Mouse (Mus musculus): ENCODE measurements around the gene Lbhd2. TPM values are rescaled to one million over a fixed set of nuclear protein-coding genes. Genes with fewer than 3 reads are reported as not detected.

Lbhd2 gene
- polyA plus RNA-seq, 1 experiment from 2014 or later = 4.4 TPM

GRCm38 (mm10) chr12:111376826-111377331, 29.7 kb upstream of the Lbhd2 start:
- Histone ChIP-seq H3K4me1 (replicated peaks) (peaks cover 21% of the 10 kb centered on the region), H3K27me3 (no peaks in the 10 kb centered on the region), H3K9ac (replicated peaks) (peak overlapping the region; percentile 91), H3K27ac (peak overlapping the region; percentile 87), H3K9me3 (no peaks in the 10 kb centered on the region), H3K36me3 (no peaks in the 10 kb centered on the region), H3K4me2 (peak overlapping the region; percentile 96), H3K4me3 (replicated peaks) (peak overlapping the region; percentile 96)
- under 1% methylated on average over 49 of the region's 49 CpGs for WGBS
- peak; percentile 50 for ATAC-seq (ENCODE audit: insufficient number of reproducible peaks, insufficient read depth, low FRiP score, low TSS enrichment, low read depth)

GRCm38 (mm10) chr12:111377376-111377973, 29.1 kb upstream of the Lbhd2 start, which contains the start of gene Cdc42bpb:
Gene Cdc42bpb (minus strand): TSS chr12:111377718.
- WGBS = 1% methylated on average over 82 of the region's 94 CpGs
- Histone ChIP-seq H3K4me1 (replicated peaks) (peaks cover 21% of the 10 kb centered on the region), H3K27me3 (no peaks in the 10 kb centered on the region), H3K4me2 (peak within 1 kb of the TSS; percentile 96), H3K4me3 (replicated peaks) (peak within 1 kb of the TSS; percentile 96), H3K9ac (replicated peaks) (peak within 1 kb of the TSS; percentile 91), H3K27ac (peak within 1 kb of the TSS; percentile 87), H3K9me3 (no peaks in the 10 kb centered on the region), H3K36me3 (no peaks in the 10 kb centered on the region)
- ATAC-seq (ENCODE audit: insufficient number of reproducible peaks, insufficient read depth, low FRiP score, low TSS enrichment, low read depth) = peak; percentile 91

DNA sequence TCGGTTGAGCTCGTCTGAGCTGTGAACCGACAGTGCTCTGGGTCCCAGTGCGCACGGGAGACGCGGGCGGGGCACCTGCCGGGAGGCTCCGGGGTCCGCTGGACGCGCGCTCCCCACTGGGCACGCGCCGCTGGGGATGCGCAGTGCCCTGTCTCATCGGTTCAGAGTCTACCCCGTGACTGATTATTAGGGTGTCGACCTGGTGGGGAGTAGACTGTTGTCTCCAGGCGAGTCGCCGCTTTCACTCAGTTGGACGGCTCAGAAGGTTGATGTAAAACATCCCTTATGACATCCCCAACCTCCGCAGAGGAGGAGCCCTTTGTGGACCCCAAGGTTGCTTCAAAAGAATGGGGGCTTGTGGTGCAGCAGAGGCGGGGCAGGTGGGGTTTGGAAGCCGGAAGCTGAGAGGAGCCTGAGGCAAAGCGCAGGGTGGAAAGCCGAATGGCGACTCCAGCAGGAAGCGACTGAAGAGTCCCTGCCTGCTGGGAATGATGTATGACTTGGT, 28.6 kb upstream of the Lbhd2 start:
- H3K9ac ChIP-seq (replicated peaks) = peak overlapping the region; percentile 91
- H3K4me3 ChIP-seq (replicated peaks) = peak overlapping the region; percentile 96
- peaks cover 21% of the 10 kb centered on the region for H3K4me1 ChIP-seq (replicated peaks)
- no peaks in the 10 kb centered on the region for H3K27me3 ChIP-seq
- H3K36me3 ChIP-seq = no peaks in the 10 kb centered on the region
- under 1% methylated on average over 32 of the region's 32 CpGs for WGBS
- ATAC-seq (ENCODE audit: insufficient number of reproducible peaks, insufficient read depth, low FRiP score, low TSS enrichment, low read depth) = peak; percentile 57; the same call in 1 of the 2 replicates
- no peaks in the 10 kb centered on the region for H3K9me3 ChIP-seq
- H3K4me2 ChIP-seq = peak overlapping the region; percentile 96
- H3K27ac ChIP-seq = peak overlapping the region; percentile 87

DNA sequence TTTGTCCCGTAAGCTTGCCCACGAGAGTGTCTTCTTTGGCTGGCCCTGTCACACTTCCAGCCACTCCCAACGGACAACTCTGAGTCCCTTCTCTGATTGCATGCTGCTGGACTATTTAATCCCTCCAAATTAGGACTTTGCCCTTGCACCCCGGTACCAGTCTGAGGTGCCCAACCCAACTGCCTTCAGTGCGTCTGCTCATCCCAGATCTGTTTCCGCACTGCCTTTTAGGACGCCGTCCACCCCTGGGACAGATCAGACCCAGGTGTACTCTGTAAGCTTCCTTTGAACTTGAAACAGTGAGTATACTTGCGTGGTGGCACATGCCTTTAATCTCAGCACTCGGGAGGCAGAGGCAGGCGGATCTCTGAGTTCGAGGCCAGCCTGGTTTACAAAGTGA, 27.8 kb upstream of the Lbhd2 start:
- H3K4me1 ChIP-seq (replicated peaks) = peaks cover 21% of the 10 kb centered on the region
- no peaks in the 10 kb centered on the region for H3K9me3 ChIP-seq
- WGBS = 78% methylated on average over 12 of the region's 12 CpGs
- ATAC-seq (ENCODE audit: insufficient number of reproducible peaks, insufficient read depth, low FRiP score, low TSS enrichment, low read depth) = no peak
- H3K4me2 ChIP-seq = peak overlapping the region; percentile 96
- no peak overlapping the region for H3K9ac ChIP-seq (replicated peaks)
- no peaks in the 10 kb centered on the region for H3K27me3 ChIP-seq
- H3K36me3 ChIP-seq = no peaks in the 10 kb centered on the region
- no peak overlapping the region for H3K27ac ChIP-seq
- peak overlapping the region; percentile 96; the same call in 1 of the 2 replicates for H3K4me3 ChIP-seq (replicated peaks)

DNA sequence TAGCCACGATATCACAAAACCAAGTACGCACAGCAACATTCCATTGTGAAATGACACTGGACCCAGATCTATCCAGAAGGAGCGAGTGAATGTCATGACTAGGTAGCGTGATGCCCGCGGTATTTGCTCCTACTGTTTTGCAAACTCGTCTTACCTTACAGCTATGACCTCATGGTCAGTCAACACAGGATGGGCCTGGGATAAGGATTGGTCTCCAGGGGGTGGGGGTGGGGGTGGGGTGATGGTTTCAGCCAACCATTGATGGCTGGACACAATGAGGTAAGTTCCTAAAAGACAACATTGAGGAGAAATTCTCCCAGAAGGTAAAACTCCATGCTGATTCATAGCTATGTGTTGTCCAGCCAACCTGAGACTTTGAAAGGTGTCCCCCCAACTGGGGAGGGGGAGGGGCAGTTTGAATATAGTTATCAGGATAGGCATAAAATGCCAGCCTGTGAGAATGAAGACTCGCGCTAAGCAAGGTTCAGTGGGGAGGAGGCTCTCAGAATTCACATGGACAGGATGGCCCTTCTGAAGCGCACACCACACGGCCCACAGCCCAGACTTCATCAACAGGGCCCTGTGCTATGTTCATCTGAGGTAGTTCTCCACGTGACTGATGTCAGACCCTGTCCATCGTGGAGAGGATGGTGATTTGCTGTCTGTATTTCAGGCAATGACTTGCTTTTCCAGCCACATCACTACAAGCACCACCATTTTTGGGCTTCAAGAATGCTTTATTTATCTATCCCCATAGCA, 20.5 kb upstream of the Lbhd2 start:
- ATAC-seq (ENCODE audit: insufficient number of reproducible peaks, insufficient read depth, low FRiP score, low TSS enrichment, low read depth) = no peak
- 89% methylated on average over 13 of the region's 13 CpGs for WGBS
- no peak overlapping the region for H3K4me3 ChIP-seq (replicated peaks)
- H3K9ac ChIP-seq (replicated peaks) = no peak overlapping the region
- no peaks in the 10 kb centered on the region for H3K27me3 ChIP-seq
- H3K4me2 ChIP-seq = no peak overlapping the region
- no peaks in the 10 kb centered on the region for H3K9me3 ChIP-seq
- H3K36me3 ChIP-seq = no peaks in the 10 kb centered on the region
- H3K27ac ChIP-seq = no peak overlapping the region
- H3K4me1 ChIP-seq (replicated peaks) = peaks cover 4% of the 10 kb centered on the region; the same call in 1 of the 2 replicates

DNA sequence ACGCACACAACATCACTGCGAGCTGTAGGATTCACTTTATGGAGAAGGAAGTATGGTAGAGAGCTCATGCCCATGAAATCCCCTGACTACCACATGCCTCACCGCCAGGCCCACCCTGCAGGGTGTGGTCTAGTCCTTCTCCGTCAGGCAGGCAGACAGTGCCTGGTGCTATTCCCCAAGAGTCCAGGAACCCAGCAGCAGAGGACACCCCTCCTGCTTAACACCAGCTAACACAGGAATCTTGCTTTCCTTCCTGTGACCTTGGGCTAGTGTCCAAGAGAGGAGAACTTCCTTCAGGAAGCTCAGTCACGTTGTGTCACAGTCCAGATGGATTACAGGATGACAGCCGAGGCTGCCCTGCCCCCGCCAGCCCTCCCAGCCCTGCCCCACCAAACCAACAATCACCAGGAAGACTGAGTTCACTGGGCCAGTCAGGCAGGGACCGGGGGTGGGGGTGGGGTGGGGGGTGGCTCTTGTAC, 19.9 kb upstream of the Lbhd2 start:
- Histone ChIP-seq H3K9ac (replicated peaks) (no peak overlapping the region), H3K4me1 (replicated peaks) (peaks cover 4% of the 10 kb centered on the region; the same call in 1 of the 2 replicates), H3K36me3 (no peaks in the 10 kb centered on the region), H3K4me3 (replicated peaks) (no peak overlapping the region), H3K4me2 (no peak overlapping the region), H3K27me3 (no peaks in the 10 kb centered on the region), H3K9me3 (no peaks in the 10 kb centered on the region), H3K27ac (no peak overlapping the region; the same call in 1 of the 2 replicates)
- ATAC-seq (ENCODE audit: insufficient number of reproducible peaks, insufficient read depth, low FRiP score, low TSS enrichment, low read depth) = no peak
- WGBS = 66% methylated on average over 8 of the region's 8 CpGs

DNA sequence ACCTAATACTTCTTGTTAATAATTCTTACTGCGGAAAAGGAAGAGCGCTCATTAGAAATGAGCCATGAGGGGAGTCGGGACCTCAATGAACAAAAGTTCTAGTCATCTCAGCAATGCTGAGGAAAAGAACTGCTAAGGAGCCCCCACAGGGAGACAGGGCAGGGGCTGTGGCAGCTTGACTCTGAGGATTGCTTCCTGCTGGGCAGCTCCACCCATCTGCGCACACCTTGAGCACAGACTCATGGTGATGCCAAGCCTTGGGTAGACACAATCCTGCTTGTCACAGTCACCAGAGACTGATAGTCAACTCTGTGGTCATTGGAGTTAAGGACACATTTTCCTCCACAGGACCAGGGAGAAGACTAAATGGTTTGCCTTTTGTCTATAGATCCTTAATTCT, 19.5 kb upstream of the Lbhd2 start:
- Histone ChIP-seq H3K4me3 (replicated peaks) (no peak overlapping the region), H3K4me1 (replicated peaks) (peaks cover 4% of the 10 kb centered on the region; the same call in 1 of the 2 replicates), H3K4me2 (no peak overlapping the region), H3K27me3 (no peaks in the 10 kb centered on the region), H3K9ac (replicated peaks) (no peak overlapping the region), H3K36me3 (no peaks in the 10 kb centered on the region), H3K9me3 (no peaks in the 10 kb centered on the region), H3K27ac (no peak overlapping the region)
- 87% methylated on average over 4 of the region's 4 CpGs for WGBS
- no peak for ATAC-seq (ENCODE audit: insufficient number of reproducible peaks, insufficient read depth, low FRiP score, low TSS enrichment, low read depth)

DNA sequence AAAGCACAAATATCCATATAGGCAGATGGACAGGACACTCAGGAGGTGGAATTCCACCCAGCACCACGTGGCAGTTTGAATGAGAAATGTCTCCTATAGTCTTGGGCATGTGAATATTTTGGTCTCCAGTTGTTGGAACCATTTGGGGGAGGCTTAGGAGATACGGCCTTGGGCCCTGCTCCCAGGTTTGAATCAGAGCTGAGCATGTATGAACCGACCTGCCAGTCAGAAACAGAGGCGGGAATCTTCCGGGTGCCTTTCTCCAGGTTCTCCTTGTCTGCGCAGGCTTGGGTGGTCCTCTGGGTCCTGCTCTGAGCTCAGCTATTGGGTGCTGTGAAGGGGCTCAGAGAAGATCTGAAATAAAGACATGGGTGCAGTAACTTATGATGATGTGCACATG, 12.6 kb upstream of the Lbhd2 start:
- ATAC-seq (ENCODE audit: insufficient number of reproducible peaks, insufficient read depth, low FRiP score, low TSS enrichment, low read depth) = no peak

DNA sequence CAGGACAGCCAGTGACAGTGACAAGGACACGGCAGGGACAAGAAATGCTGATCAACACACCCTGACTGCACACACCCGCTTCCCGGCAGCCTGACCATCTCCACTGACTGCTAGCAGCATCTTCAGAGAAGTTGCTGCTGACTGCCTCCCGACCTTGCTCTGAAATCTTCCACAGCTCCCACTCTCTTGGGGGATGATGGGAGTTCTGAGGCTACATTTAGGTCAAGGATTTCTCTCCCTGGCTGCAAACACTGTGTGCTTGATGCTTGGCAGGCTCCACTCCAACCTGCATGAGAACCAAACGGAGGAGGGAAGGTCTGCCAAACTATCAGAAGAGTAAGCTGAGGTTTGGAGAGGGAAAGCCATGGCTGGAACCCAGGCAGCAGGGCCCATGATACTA, 9.6 kb upstream of the Lbhd2 start:
- no peak for ATAC-seq (ENCODE audit: insufficient number of reproducible peaks, insufficient read depth, low FRiP score, low TSS enrichment, low read depth)
- peaks cover 40% of the 10 kb centered on the region for H3K27me3 ChIP-seq
- no peak overlapping the region for H3K9ac ChIP-seq (replicated peaks)
- H3K9me3 ChIP-seq = no peaks in the 10 kb centered on the region
- H3K36me3 ChIP-seq = no peaks in the 10 kb centered on the region
- peaks cover 5% of the 10 kb centered on the region for H3K4me1 ChIP-seq (replicated peaks)
- H3K4me2 ChIP-seq = no peak overlapping the region
- H3K27ac ChIP-seq = no peak overlapping the region
- whole genome bisulfite sequencing = 68% methylated on average over 5 of the region's 5 CpGs
- no peak overlapping the region for H3K4me3 ChIP-seq (replicated peaks)

More for the DNA sequence above, 12.6 kb upstream of the Lbhd2 start:
- 85% methylated on average over 6 of the region's 6 CpGs for WGBS
- no peak overlapping the region for H3K4me3 ChIP-seq (replicated peaks)
- H3K4me1 ChIP-seq (replicated peaks) = no peaks in the 10 kb centered on the region
- no peaks in the 10 kb centered on the region for H3K36me3 ChIP-seq
- H3K4me2 ChIP-seq = no peak overlapping the region
- no peak overlapping the region for H3K9ac ChIP-seq (replicated peaks)
- peaks cover 31% of the 10 kb centered on the region for H3K27me3 ChIP-seq
- H3K27ac ChIP-seq = no peak overlapping the region
- no peaks in the 10 kb centered on the region for H3K9me3 ChIP-seq

DNA sequence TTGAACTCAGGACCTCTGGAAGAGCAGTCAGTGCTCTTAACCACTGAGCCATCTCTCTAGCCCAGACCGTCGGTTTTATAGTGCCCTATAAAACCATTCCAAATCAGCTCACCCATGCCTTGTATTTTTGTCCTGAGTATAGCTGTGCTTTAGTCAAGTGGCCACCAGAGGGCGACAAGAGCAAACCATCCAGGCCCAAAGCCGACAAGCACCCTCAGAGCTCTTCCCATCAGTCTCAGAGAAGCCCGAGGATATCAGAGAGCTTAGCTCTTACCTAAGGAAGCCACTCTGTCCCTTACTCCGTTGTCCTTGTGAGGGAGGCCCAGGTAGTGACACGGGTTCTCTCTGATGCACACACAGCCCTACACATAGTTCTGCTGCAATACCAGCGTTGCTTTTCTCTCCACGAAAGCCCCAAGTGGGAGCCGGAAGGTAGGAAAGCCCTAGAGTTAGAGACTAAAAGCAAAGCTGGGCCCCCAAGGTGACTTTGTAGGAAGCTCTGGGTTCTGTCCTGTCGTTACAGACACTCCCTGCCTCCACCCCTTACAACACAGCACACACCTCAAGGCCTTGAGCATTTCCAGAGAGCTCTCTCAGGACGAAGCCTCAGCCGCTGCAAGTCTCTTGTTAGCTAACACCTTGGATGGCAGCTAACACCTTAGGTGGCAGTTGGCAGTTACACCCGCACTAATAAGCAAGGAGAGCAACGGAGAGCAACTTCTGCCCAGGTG, 5.0 kb upstream of the Lbhd2 start:
- Histone ChIP-seq H3K4me3 (replicated peaks) (no peak overlapping the region), H3K9ac (replicated peaks) (no peak overlapping the region; the same call in 1 of the 2 replicates), H3K27me3 (peaks cover 62% of the 10 kb centered on the region), H3K4me2 (no peak overlapping the region), H3K27ac (no peak overlapping the region), H3K9me3 (no peaks in the 10 kb centered on the region), H3K36me3 (no peaks in the 10 kb centered on the region), H3K4me1 (replicated peaks) (peaks cover 9% of the 10 kb centered on the region)
- ATAC-seq (ENCODE audit: insufficient number of reproducible peaks, insufficient read depth, low FRiP score, low TSS enrichment, low read depth) = peak; percentile 74; the same call in 1 of the 2 replicates
- 15% methylated on average over 15 of the region's 15 CpGs for WGBS
